Mouse (Mus musculus): ENCODE data around the gene Plac9a. TPM values are rescaled to one million over a fixed set of nuclear protein-coding genes. Genes with fewer than 3 reads are reported as not detected.

Gene Plac9a
- 24.9 TPM for polyA plus RNA-seq (2014; fragmentation: Illumina TruSeq; extraction: RNeasy Lipid Tissue Mini Kit (QIAGEN cat#74804); ENCODE audit: low read depth, low replicate concordance)

GRCm38 (mm10) chr14:25903000-25903399 is at the start of gene Plac9a:
TSS of gene Plac9a (minus strand) at chr14:25903100.

GRCm38 (mm10) chr14:25938004-25938403 is 35.1 kb upstream of the Plac9a start, which contains the start of gene Cphx1:
TSS of gene Cphx1 (plus strand) at chr14:25938304.

GRCm38 (mm10) chr14:25927562-25927881 is 24.6 kb upstream of the Plac9a start, which contains the start of gene Tmem254a:
TSS of gene Tmem254a (minus strand) at chr14:25927672.

GRCm38 (mm10) chr14:25841991-25842687 is 60.8 kb downstream of the Plac9a start, which contains the start of gene Anxa11:
TSS of gene Anxa11 (plus strand) at chr14:25842156.

Other genes starting within 250 kb of the Plac9a start
- gene Ppif, start 208.9 kb downstream of the Plac9a start, polyA plus RNA-seq (2014; fragmentation: Illumina TruSeq; extraction: RNeasy Lipid Tissue Mini Kit (QIAGEN cat#74804); ENCODE audit: low read depth, low replicate concordance): 16.3 TPM
- gene Zcchc24, start 134.1 kb downstream of the Plac9a start, polyA plus RNA-seq (2014; fragmentation: Illumina TruSeq; extraction: RNeasy Lipid Tissue Mini Kit (QIAGEN cat#74804); ENCODE audit: low read depth, low replicate concordance): 36.5 TPM
- gene Anxa11, start 60.9 kb downstream of the Plac9a start, polyA plus RNA-seq (2014; fragmentation: Illumina TruSeq; extraction: RNeasy Lipid Tissue Mini Kit (QIAGEN cat#74804); ENCODE audit: low read depth, low replicate concordance): 48.4 TPM
- 16.4 TPM for gene Tmem254a, start 24.6 kb upstream of the Plac9a start, polyA plus RNA-seq (2014; fragmentation: Illumina TruSeq; extraction: RNeasy Lipid Tissue Mini Kit (QIAGEN cat#74804); ENCODE audit: low read depth, low replicate concordance)
- gene Cphx1, start 35.2 kb upstream of the Plac9a start, polyA plus RNA-seq (2014; fragmentation: Illumina TruSeq; extraction: RNeasy Lipid Tissue Mini Kit (QIAGEN cat#74804); ENCODE audit: low read depth, low replicate concordance): 0.45 TPM
- gene Duxbl1, start 75.5 kb upstream of the Plac9a start, polyA plus RNA-seq (2014; fragmentation: Illumina TruSeq; extraction: RNeasy Lipid Tissue Mini Kit (QIAGEN cat#74804); ENCODE audit: low read depth, low replicate concordance): 0.34 TPM
- gene Gm9780, start 139.6 kb upstream of the Plac9a start, polyA plus RNA-seq (2014; fragmentation: Illumina TruSeq; extraction: RNeasy Lipid Tissue Mini Kit (QIAGEN cat#74804); ENCODE audit: low read depth, low replicate concordance): 150 TPM
- 169 TPM for gene Tmem254c, start 164.3 kb upstream of the Plac9a start, polyA plus RNA-seq (2014; fragmentation: Illumina TruSeq; extraction: RNeasy Lipid Tissue Mini Kit (QIAGEN cat#74804); ENCODE audit: low read depth, low replicate concordance)
- gene Cphx2, start 178.4 kb upstream of the Plac9a start, polyA plus RNA-seq (2014; fragmentation: Illumina TruSeq; extraction: RNeasy Lipid Tissue Mini Kit (QIAGEN cat#74804); ENCODE audit: low read depth, low replicate concordance): not detected
- gene Cphx3, start 179.2 kb upstream of the Plac9a start, polyA plus RNA-seq (2014; fragmentation: Illumina TruSeq; extraction: RNeasy Lipid Tissue Mini Kit (QIAGEN cat#74804); ENCODE audit: low read depth, low replicate concordance): not detected
- gene Duxbl2, start 215.2 kb upstream of the Plac9a start, polyA plus RNA-seq (2014; fragmentation: Illumina TruSeq; extraction: RNeasy Lipid Tissue Mini Kit (QIAGEN cat#74804); ENCODE audit: low read depth, low replicate concordance): 1.1 TPM

Data from adipose tissue, adult 10 weeks (tissue).